Mouse (Mus musculus): Measurements from ENCODE around the gene Olfr1217.
"Not testable (repeated sequence)": the region's sequence is repeated elsewhere in the genome, so short reads cannot be mapped to it uniquely, and the experiment has no call there.

Olfr1217 gene

GRCm38 (mm10) chr2:89031965-89032364 is at the start of gene Olfr1217:
Olfr1217 (minus strand) TSS chr2:89032065.
- no peak for DNase-seq

GRCm38 (mm10) chr2:89081487-89081886 is 49.6 kb upstream of the Olfr1217 start:
- DNase-seq = no peak

GRCm38 (mm10) chr2:89061087-89061486 is 29.2 kb upstream of the Olfr1217 start, which contains the start of gene Olfr1218:
Olfr1218 (minus strand) TSS chr2:89061187.
- DNase-seq = no peak

GRCm38 (mm10) chr2:89021436-89021835 is 10.4 kb downstream of the Olfr1217 start:
- not testable (repeated sequence) for DNase-seq

GRCm38 (mm10) chr2:89018240-89018639 is 13.6 kb downstream of the Olfr1217 start, which contains the start of gene Olfr1216:
Olfr1216 (minus strand) TSS chr2:89018340.
- DNase-seq = no peak

GRCm38 (mm10) chr2:89006873-89007272 is 25.0 kb downstream of the Olfr1217 start, which contains the start of gene Olfr1215:
Olfr1215 (minus strand) TSS chr2:89006973.
- no peak for DNase-seq

- DNase-seq = no peak
Measured at GRCm38 (mm10) chr2:88992553-88992952, 39.3 kb downstream of the Olfr1217 start, which contains the start of gene Olfr1214. Olfr1214 (minus strand) TSS chr2:88992653.

- no peak for DNase-seq
Measured at GRCm38 (mm10) chr2:88980181-88980580, 51.7 kb downstream of the Olfr1217 start, which contains the start of gene Gm13762. Gm13762 (minus strand) TSS chr2:88980281.

Data from layer of hippocampus, adult 9-11 months (tissue).